Mouse (Mus musculus) liver, adult 2 months (tissue): ENCODE data around the gene Ankrd53.

Source experiments
- CTCF ChIP-seq: fragments of 200-500 bp; IDR thresholded peaks from 2 replicates; pipeline ENCODE4 v1.5.1; 2011; ENCODE audit warnings: low read depth, low read length, control low read depth
- POLR2A ChIP-seq: fragments of 200-500 bp; IDR thresholded peaks from 2 replicates; pipeline ENCODE4 v1.6.1; 2011; ENCODE audit warnings: low read length, control low read depth; ENCODE audit not compliant: insufficient read depth; ENCODE audit errors: extremely low read depth

DNA sequence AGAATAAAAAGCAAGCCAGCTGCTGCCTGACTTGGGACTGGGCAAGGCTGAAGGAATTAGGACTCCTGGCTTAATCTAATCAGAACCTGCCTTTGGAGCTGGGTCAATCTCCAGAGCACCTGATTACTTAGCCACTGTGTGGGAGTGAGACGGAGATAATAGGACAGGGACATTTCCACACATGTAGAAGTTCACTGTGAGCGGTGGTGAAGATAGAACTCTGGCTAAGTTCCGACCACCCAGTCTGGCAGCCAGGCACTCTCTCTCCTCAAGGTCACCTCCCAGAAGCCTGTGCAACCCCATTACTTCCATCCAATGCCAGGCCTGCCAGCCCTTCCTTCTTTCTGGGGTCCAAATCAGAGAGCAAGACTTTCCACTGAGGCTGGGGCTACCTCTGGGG is 4.5 kb downstream of the Ankrd53 start:
- no peak for TF ChIP-seq CTCF
- TF ChIP-seq POLR2A, result no peak
